Mouse (Mus musculus) lung, embryonic 16.5 days (tissue): ENCODE data around the gene Slc12a8. TPM values are rescaled to one million over a fixed set of nuclear protein-coding genes. Genes with fewer than 3 reads are reported as not detected.

Source experiments
- ATAC-seq: fragments of 200-750 bp; cut with Nextera tagmentation; 2 replicates; pipeline ENCODE4 v1.8.0; 2017; ENCODE audit warnings: low read depth, mild to moderate bottlenecking, moderate library complexity
- H3K27ac ChIP-seq: fragments of 300-500 bp; sonication (generic); 2 replicates; pipeline ENCODE4 v1.5.1; 2014; ENCODE audit warnings: mild to moderate bottlenecking, control low read depth, low read length
- H3K27me3 ChIP-seq: fragments of 300-500 bp; sonication (generic); 2 replicates; pipeline ENCODE4 v1.6.1; 2014; ENCODE audit warnings: low read depth, low read length, mixed read lengths; ENCODE audit not compliant: control insufficient read depth, insufficient read depth
- H3K36me3 ChIP-seq: fragments of 300-500 bp; sonication (generic); 2 replicates; pipeline ENCODE4 v1.6.1; 2014; ENCODE audit warnings: low read length; ENCODE audit not compliant: control insufficient read depth, insufficient read depth
- H3K4me1 ChIP-seq: fragments of 300-500 bp; sonication (generic); replicated peaks from 2 replicates; pipeline ENCODE4 v1.6.1; 2014; ENCODE audit warnings: low read length, mixed read lengths; ENCODE audit not compliant: control insufficient read depth, insufficient read depth
- H3K4me2 ChIP-seq: fragments of 300-500 bp; sonication (generic); 2 replicates; pipeline ENCODE4 v1.6.1; 2014; ENCODE audit warnings: low read depth, low read length, control low read depth
- H3K4me3 ChIP-seq: fragments of 300-500 bp; sonication (generic); 2 replicates; pipeline ENCODE4 v1.5.1; 2014; ENCODE audit warnings: mild to moderate bottlenecking, low read length, control low read depth
- H3K9ac ChIP-seq: fragments of 300-500 bp; sonication (generic); 2 replicates; pipeline ENCODE4 v1.6.1; 2014; ENCODE audit warnings: low read length, control low read depth
- H3K9me3 ChIP-seq: fragments of 300-500 bp; sonication (generic); 2 replicates; pipeline ENCODE4 v1.6.1; 2016; ENCODE audit warnings: low read length; ENCODE audit not compliant: control insufficient read depth
- WGBS: fragments of 180-500 bp; shearing (Covaris S2); extraction: QIAGEN DNeasy Blood & Tissue Kit; methylation state at CpG from one replicate; pipeline ENCODE4 v1.1.7; 2014; 5-methylcytosine and 5-hydroxymethylcytosine counted together
- polyA plus RNA-seq: library from polyadenylated mRNA; unstranded; fragments of >200 nt; fragmentation: Nextera tagmentation; extraction: Ambion mirVana; gene quantifications from 2 replicates; pipeline ENCODE4 v1.2.1, GENCODE M21; 2015

Slc12a8 gene
- polyA plus RNA-seq, 1 experiment from 2014 or later: 0.39 TPM

GRCm38 (mm10) chr16:33653116-33653515 is 136.0 kb downstream of the Slc12a8 start:
- Histone ChIP-seq H3K4me3 (no peak overlapping the region), H3K9me3 (peaks cover 7% of the 10 kb centered on the region; the same call in 1 of the 2 replicates), H3K4me2 (no peak overlapping the region), H3K27ac (no peak overlapping the region), H3K4me1 (no peaks in the 10 kb centered on the region), H3K36me3 (no peaks in the 10 kb centered on the region), H3K9ac (no peak overlapping the region), H3K27me3 (no peaks in the 10 kb centered on the region)
- WGBS: 94% methylated on average over 6 of the region's 6 CpGs
- no peak for ATAC-seq

GRCm38 (mm10) chr16:33655443-33655842 is 138.3 kb downstream of the Slc12a8 start:
- no peaks in the 10 kb centered on the region for H3K27me3 ChIP-seq
- H3K4me1 ChIP-seq: peaks cover 4% of the 10 kb centered on the region; the same call in 1 of the 2 replicates
- no peaks in the 10 kb centered on the region for H3K36me3 ChIP-seq
- WGBS: 82% methylated on average over 3 of the region's 3 CpGs
- H3K9me3 ChIP-seq: no peaks in the 10 kb centered on the region
- H3K4me3 ChIP-seq: no peak overlapping the region
- H3K9ac ChIP-seq: no peak overlapping the region
- no peak overlapping the region for H3K27ac ChIP-seq
- ATAC-seq: no peak
- H3K4me2 ChIP-seq: no peak overlapping the region

GRCm38 (mm10) chr16:33657191-33657590 is 140.1 kb downstream of the Slc12a8 start:
- H3K36me3 ChIP-seq: no peaks in the 10 kb centered on the region
- WGBS: 83% methylated on average over 3 of the region's 3 CpGs
- no peaks in the 10 kb centered on the region for H3K9me3 ChIP-seq
- no peak overlapping the region for H3K4me3 ChIP-seq
- no peak overlapping the region for H3K27ac ChIP-seq
- no peak for ATAC-seq
- no peak overlapping the region for H3K4me2 ChIP-seq
- no peaks in the 10 kb centered on the region for H3K27me3 ChIP-seq
- peaks cover 4% of the 10 kb centered on the region; the same call in 1 of the 2 replicates for H3K4me1 ChIP-seq
- no peak overlapping the region for H3K9ac ChIP-seq

GRCm38 (mm10) chr16:33658121-33658520 is 141.0 kb downstream of the Slc12a8 start:
- no peaks in the 10 kb centered on the region for H3K27me3 ChIP-seq
- 96% methylated on average over 3 of the region's 3 CpGs for WGBS
- H3K9ac ChIP-seq: no peak overlapping the region
- H3K36me3 ChIP-seq: no peaks in the 10 kb centered on the region
- ATAC-seq: no peak
- no peak overlapping the region for H3K4me2 ChIP-seq
- no peak overlapping the region for H3K27ac ChIP-seq
- H3K4me3 ChIP-seq: no peak overlapping the region
- H3K4me1 ChIP-seq: peaks cover 4% of the 10 kb centered on the region; the same call in 1 of the 2 replicates
- no peaks in the 10 kb centered on the region for H3K9me3 ChIP-seq

GRCm38 (mm10) chr16:33659521-33659920 is 142.4 kb downstream of the Slc12a8 start:
- Histone ChIP-seq H3K9ac (no peak overlapping the region), H3K4me1 (peaks cover 4% of the 10 kb centered on the region; the same call in 1 of the 2 replicates), H3K9me3 (no peaks in the 10 kb centered on the region), H3K27ac (no peak overlapping the region), H3K4me3 (no peak overlapping the region), H3K36me3 (no peaks in the 10 kb centered on the region), H3K4me2 (no peak overlapping the region), H3K27me3 (no peaks in the 10 kb centered on the region)
- WGBS: 76% methylated on average over 5 of the region's 5 CpGs
- no peak for ATAC-seq

GRCm38 (mm10) chr16:33660125-33660524 is 143.0 kb downstream of the Slc12a8 start:
- Histone ChIP-seq H3K4me2 (no peak overlapping the region), H3K4me1 (peaks cover 4% of the 10 kb centered on the region; the same call in 1 of the 2 replicates), H3K9me3 (no peaks in the 10 kb centered on the region), H3K27me3 (no peaks in the 10 kb centered on the region), H3K9ac (no peak overlapping the region), H3K27ac (peak overlapping the region; percentile 45; the same call in 1 of the 2 replicates), H3K4me3 (no peak overlapping the region), H3K36me3 (no peaks in the 10 kb centered on the region)
- ATAC-seq: peak; percentile 86
- WGBS: 25% methylated on average over 5 of the region's 5 CpGs

- Histone ChIP-seq H3K9ac (no peak overlapping the region), H3K4me2 (no peak overlapping the region), H3K36me3 (no peaks in the 10 kb centered on the region), H3K27ac (no peak overlapping the region), H3K4me3 (no peak overlapping the region), H3K27me3 (no peaks in the 10 kb centered on the region), H3K4me1 (peaks cover 4% of the 10 kb centered on the region; the same call in 1 of the 2 replicates), H3K9me3 (no peaks in the 10 kb centered on the region)
- no peak for ATAC-seq
- WGBS: 90% methylated on average over 10 of the region's 10 CpGs
Observed at GRCm38 (mm10) chr16:33662841-33663240, 145.7 kb downstream of the Slc12a8 start.

GRCm38 (mm10) chr16:33666226-33666625 is 149.1 kb downstream of the Slc12a8 start:
- H3K9ac ChIP-seq: no peak overlapping the region
- H3K9me3 ChIP-seq: no peaks in the 10 kb centered on the region
- H3K4me3 ChIP-seq: no peak overlapping the region
- no peak for ATAC-seq
- H3K4me2 ChIP-seq: no peak overlapping the region
- peaks cover 3% of the 10 kb centered on the region; the same call in 1 of the 2 replicates for H3K4me1 ChIP-seq
- H3K27me3 ChIP-seq: no peaks in the 10 kb centered on the region
- 82% methylated on average over 6 of the region's 6 CpGs for WGBS
- H3K27ac ChIP-seq: no peak overlapping the region
- H3K36me3 ChIP-seq: no peaks in the 10 kb centered on the region

GRCm38 (mm10) chr16:33666985-33667538 is 149.9 kb downstream of the Slc12a8 start:
- no peak for ATAC-seq
- Histone ChIP-seq H3K27ac (no peak overlapping the region), H3K4me2 (no peak overlapping the region), H3K36me3 (no peaks in the 10 kb centered on the region), H3K4me3 (no peak overlapping the region), H3K9me3 (no peaks in the 10 kb centered on the region), H3K4me1 (peaks cover 3% of the 10 kb centered on the region; the same call in 1 of the 2 replicates), H3K9ac (no peak overlapping the region), H3K27me3 (no peaks in the 10 kb centered on the region)
- 86% methylated on average over 4 of the region's 4 CpGs for WGBS
